Mouse (Mus musculus): ENCODE measurements around the gene Rps4x. TPM values are rescaled to one million over a fixed set of nuclear protein-coding genes. Genes with fewer than 3 reads are reported as not detected.
A peak's percentile ranks its signal among the peaks of the same experiment; 100 is the strongest.
"Not testable (repeated sequence)": the region's sequence is repeated elsewhere in the genome, so short reads cannot be mapped to it uniquely, and the experiment has no call there.

The Rps4x gene
- 702 and 707 TPM in 2 replicates for polyA plus RNA-seq (2016; fragmentation: Nextera tagmentation; extraction: Ambion mirVana)

DNA sequence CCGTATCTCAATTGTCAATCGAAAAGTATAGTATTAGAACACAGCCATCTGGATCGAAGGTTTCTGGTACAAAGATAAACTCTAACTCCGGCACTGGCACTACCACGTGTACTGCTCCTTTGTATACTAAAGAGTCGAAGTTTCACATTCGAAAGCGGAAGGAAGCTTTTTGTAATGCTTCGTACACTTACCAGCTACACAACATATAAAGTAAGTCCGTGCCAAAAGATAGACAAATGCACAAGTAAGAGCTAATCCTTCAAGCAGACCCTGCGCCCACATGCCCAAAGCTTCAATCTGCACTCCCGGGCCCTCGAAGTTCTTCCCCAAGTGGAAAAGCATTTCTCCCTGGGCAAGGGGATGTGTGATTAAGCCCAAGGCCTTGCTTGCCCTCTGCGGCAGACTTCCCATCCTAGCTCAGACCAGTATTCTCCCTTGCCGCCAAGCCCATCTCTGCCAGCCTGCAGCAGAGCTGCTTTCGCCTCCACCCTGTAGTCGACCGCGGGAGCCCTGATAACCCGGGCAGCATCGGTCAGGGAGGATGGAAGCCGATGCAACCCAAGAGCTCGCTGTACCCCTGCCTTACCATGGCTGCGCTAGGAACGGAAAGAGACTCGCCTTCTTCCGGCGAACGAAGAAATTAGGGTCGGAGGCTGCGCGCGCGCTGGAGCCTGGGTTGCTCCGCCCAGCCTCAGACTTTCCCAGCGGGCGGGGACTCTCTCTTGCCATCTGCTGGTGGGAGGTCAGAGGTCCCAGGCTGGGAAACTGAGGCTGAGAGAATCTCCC, at the start of gene Rps4x:
TSS of gene Rps4x (minus strand) at position 683 of the 786 bp plus-strand sequence.
- Histone ChIP-seq H3K4me3 (peak within 1 kb of the TSS; percentile 64), H3K9me3 (no peaks in the 10 kb centered on the region), H3K27ac (replicated peaks) (peak within 1 kb of the TSS; percentile 94), H3K4me1 (peaks cover 11% of the 10 kb centered on the region), H3K36me3 (replicated peaks) (peaks cover 37% of the 10 kb centered on the region), H3K27me3 (replicated peaks; ENCODE audit: low read depth, poor library complexity, severe bottlenecking) (peaks cover 40% of the 10 kb centered on the region)
- 21% methylated on average over 37 of the region's 37 CpGs for WGBS
- DNase-seq (ENCODE audit: low spot score), result peak; percentile 87

DNA sequence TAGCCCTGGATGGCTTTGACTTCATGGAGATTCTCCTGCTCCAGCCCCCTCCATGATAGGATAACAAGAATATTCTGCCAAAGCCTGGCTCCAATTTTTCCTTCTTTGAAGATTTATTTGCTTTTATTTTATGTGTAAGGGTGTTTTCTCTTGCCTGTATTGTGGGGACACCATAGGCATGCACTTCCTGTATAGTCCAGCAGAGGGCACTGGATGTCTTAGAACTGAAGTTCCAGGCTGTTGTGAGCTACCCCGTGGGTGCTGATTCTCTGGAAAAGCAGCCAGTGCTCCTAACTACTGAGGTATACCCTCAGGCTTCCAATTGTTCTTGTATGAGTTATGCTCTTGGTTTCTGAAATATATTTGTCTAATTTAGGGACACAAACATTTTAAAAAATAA, 29.9 kb upstream of the Rps4x start:
- WGBS, result 17% methylated on average over 1 of the region's 1 CpGs
- no peaks in the 10 kb centered on the region for H3K9me3 ChIP-seq
- no peaks in the 10 kb centered on the region for H3K36me3 ChIP-seq (replicated peaks)
- no peaks in the 10 kb centered on the region for H3K27me3 ChIP-seq (replicated peaks; ENCODE audit: low read depth, poor library complexity, severe bottlenecking)
- DNase-seq (ENCODE audit: low spot score), result peak; percentile 39
- no peak overlapping the region for H3K27ac ChIP-seq (replicated peaks)
- H3K4me3 ChIP-seq, result no peak overlapping the region
- H3K4me1 ChIP-seq, result no peaks in the 10 kb centered on the region

DNA sequence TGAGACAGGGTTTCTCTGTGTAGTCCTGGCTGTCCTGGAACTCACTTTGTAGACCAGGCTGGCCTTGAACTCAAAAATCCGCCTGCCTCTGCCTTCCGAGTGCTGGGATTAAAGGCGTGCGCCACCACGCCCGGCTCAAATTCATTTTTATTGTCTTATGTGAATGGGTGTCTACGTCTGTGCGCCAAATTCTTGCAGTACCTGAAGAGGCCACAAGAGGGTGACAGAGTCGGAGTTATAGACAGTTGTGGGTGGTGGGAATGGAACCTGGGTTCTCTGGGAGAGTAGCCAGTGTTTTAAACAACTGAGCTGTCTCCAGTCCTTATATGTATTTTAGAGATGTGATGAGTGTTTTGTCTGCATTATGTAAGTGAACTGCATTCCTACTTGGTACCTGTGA, 26.2 kb upstream of the Rps4x start:
- H3K4me1 ChIP-seq, result not testable (repeated sequence)

DNA sequence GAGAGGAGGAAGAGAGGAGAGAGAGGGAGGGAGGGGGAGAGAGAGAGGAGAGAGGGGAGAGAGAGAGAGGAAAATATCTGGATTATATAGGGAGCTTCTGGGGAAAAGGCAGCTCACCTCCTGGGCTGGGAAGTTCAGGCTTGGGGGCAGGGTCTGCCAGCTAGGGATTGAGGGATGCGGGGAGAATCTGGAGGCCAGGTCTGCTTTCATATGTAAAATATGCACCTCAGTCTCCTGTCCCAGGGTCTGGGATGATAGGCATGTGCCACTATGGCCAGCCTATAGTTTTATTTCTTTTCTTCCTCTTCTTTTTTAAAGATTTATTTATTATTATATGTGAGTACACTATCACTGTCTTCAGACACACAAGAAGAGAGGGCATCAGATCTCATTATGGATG, 1.6 kb upstream of the Rps4x start:
- WGBS, result 53% methylated on average over 1 of the region's 1 CpGs
- Histone ChIP-seq H3K4me1 (peaks cover 11% of the 10 kb centered on the region), H3K36me3 (replicated peaks) (peaks cover 18% of the 10 kb centered on the region), H3K27me3 (replicated peaks; ENCODE audit: low read depth, poor library complexity, severe bottlenecking) (peaks cover 37% of the 10 kb centered on the region), H3K27ac (replicated peaks) (no peak overlapping the region), H3K4me3 (no peak overlapping the region), H3K9me3 (no peaks in the 10 kb centered on the region)
- no peak for DNase-seq (ENCODE audit: low spot score)

More for the DNA sequence above, 26.2 kb upstream of the Rps4x start:
- H3K27me3 ChIP-seq (replicated peaks; ENCODE audit: low read depth, poor library complexity, severe bottlenecking); H3K4me3 ChIP-seq; H3K27ac ChIP-seq (replicated peaks); H3K9me3 ChIP-seq; H3K36me3 ChIP-seq (replicated peaks): not testable (repeated sequence)
- WGBS, result 43% methylated on average over 9 of the region's 9 CpGs
- DNase-seq (ENCODE audit: low spot score), result peak; percentile 44

GRCm38 (mm10) chrX:102189581-102189980, 387 bp upstream of the Rps4x start:
- H3K4me3 ChIP-seq, result peak overlapping the region; percentile 64
- no peaks in the 10 kb centered on the region for H3K9me3 ChIP-seq
- DNase-seq (ENCODE audit: low spot score), result no peak
- H3K36me3 ChIP-seq (replicated peaks), result peaks cover 30% of the 10 kb centered on the region
- WGBS, result 46% methylated on average over 5 of the region's 5 CpGs
- H3K27me3 ChIP-seq (replicated peaks; ENCODE audit: low read depth, poor library complexity, severe bottlenecking), result peaks cover 42% of the 10 kb centered on the region
- H3K4me1 ChIP-seq, result peaks cover 11% of the 10 kb centered on the region
- no peak overlapping the region for H3K27ac ChIP-seq (replicated peaks)

- Histone ChIP-seq H3K27me3 (replicated peaks; ENCODE audit: low read depth, poor library complexity, severe bottlenecking) (peaks cover 44% of the 10 kb centered on the region), H3K36me3 (replicated peaks) (peaks cover 52% of the 10 kb centered on the region), H3K9me3 (no peaks in the 10 kb centered on the region), H3K27ac (replicated peaks) (no peak overlapping the region), H3K4me1 (peaks cover 11% of the 10 kb centered on the region), H3K4me3 (peak overlapping the region; percentile 64)
- WGBS, result 50% methylated on average over 11 of the region's 11 CpGs
- no peak for DNase-seq (ENCODE audit: low spot score)
These were observed 2.0 kb downstream of the Rps4x start for GRCm38 (mm10) chrX:102187023-102187699.

DNA sequence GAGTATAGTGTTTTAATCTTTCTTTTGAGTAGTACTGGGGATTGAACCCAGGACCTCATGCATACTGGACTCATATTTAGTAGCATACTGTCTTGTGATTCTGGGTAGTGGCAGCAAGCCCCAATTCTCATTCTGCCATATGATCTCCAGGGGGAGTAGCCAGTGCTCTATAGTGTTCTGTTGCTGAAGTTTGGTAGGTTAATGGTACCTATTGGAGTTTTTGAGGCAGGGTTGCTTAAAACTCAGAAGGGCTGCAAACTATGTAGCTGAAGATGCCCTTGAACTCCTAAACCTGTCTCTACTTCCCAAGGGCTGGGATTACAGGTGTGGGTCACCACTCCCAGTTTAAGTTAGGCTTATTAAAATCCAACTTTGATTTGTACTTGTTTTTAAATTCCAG, 6.6 kb downstream of the Rps4x start:
- Histone ChIP-seq H3K9me3 (no peaks in the 10 kb centered on the region), H3K4me1 (peaks cover 10% of the 10 kb centered on the region), H3K4me3 (no peak overlapping the region), H3K27me3 (replicated peaks; ENCODE audit: low read depth, poor library complexity, severe bottlenecking) (peaks cover 72% of the 10 kb centered on the region), H3K27ac (replicated peaks) (no peak overlapping the region), H3K36me3 (replicated peaks) (peaks cover 59% of the 10 kb centered on the region)
- no peak for DNase-seq (ENCODE audit: low spot score)

GRCm38 (mm10) chrX:102175538-102176287, 13.5 kb downstream of the Rps4x start:
- WGBS, result 91% methylated on average over 5 of the region's 5 CpGs
- H3K27me3 ChIP-seq (replicated peaks; ENCODE audit: low read depth, poor library complexity, severe bottlenecking), result peaks cover 44% of the 10 kb centered on the region
- H3K9me3 ChIP-seq, result no peaks in the 10 kb centered on the region
- DNase-seq (ENCODE audit: low spot score), result no peak
- no peak overlapping the region for H3K4me3 ChIP-seq
- peaks cover 3% of the 10 kb centered on the region for H3K4me1 ChIP-seq
- peaks cover 6% of the 10 kb centered on the region for H3K36me3 ChIP-seq (replicated peaks)
- H3K27ac ChIP-seq (replicated peaks), result no peak overlapping the region

DNA sequence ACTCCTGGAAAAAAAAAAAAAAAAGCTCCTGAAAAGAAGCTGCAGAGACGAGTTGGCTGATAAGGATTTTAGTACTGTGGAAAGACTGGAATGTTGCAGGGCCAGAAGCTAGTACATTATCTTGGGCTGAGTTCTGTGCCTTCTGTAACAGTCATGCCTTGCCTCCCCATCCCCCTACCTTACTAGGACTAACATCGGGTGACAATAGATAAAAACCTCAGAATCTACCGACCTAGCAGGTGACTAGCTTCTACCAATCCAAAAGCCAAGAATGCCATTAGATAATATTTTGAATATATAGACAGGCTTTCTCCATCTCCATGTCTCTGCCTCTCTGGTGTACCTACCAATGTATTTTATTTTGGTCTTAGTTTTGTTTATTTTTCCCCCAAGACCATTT, 18.3 kb downstream of the Rps4x start:
- no peaks in the 10 kb centered on the region for H3K36me3 ChIP-seq (replicated peaks)
- no peaks in the 10 kb centered on the region for H3K9me3 ChIP-seq
- no peak for DNase-seq (ENCODE audit: low spot score)
- no peak overlapping the region for H3K4me3 ChIP-seq
- H3K4me1 ChIP-seq, result peaks cover 10% of the 10 kb centered on the region
- H3K27me3 ChIP-seq (replicated peaks; ENCODE audit: low read depth, poor library complexity, severe bottlenecking), result peaks cover 58% of the 10 kb centered on the region
- no peak overlapping the region for H3K27ac ChIP-seq (replicated peaks)
- WGBS, result 73% methylated on average over 3 of the region's 3 CpGs

DNA sequence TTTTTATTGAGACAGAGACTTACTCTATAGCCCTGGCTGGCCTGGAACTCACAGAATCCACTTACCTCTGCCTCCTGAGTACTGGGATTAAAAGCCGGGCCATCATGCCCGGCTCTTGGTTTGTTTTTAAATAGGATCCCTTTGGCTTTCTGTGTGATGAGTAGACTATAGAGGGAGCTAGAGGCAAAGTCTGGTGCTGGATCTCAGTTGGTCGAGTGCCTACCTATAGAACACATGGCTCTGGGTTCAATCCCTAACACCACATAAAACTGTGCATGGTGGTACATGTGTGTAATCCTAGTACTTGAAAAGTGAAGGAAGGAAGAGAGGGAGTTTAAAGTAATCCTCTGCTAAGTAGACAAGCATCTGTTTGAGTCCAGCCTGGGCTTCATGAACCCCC, 19.1 kb downstream of the Rps4x start:
- DNase-seq (ENCODE audit: low spot score), result no peak
- H3K9me3 ChIP-seq, result no peaks in the 10 kb centered on the region
- peaks cover 60% of the 10 kb centered on the region for H3K27me3 ChIP-seq (replicated peaks; ENCODE audit: low read depth, poor library complexity, severe bottlenecking)
- H3K36me3 ChIP-seq (replicated peaks), result no peaks in the 10 kb centered on the region
- no peak overlapping the region for H3K27ac ChIP-seq (replicated peaks)
- no peak overlapping the region for H3K4me3 ChIP-seq
- WGBS, result 48% methylated on average over 3 of the region's 3 CpGs
- H3K4me1 ChIP-seq, result peaks cover 10% of the 10 kb centered on the region

- H3K9me3 ChIP-seq, result no peaks in the 10 kb centered on the region
- peaks cover 61% of the 10 kb centered on the region for H3K27me3 ChIP-seq (replicated peaks; ENCODE audit: low read depth, poor library complexity, severe bottlenecking)
- 44% methylated on average over 1 of the region's 1 CpGs for WGBS
- no peaks in the 10 kb centered on the region for H3K36me3 ChIP-seq (replicated peaks)
- no peak overlapping the region for H3K27ac ChIP-seq (replicated peaks)
- no peak overlapping the region for H3K4me3 ChIP-seq
- no peak for DNase-seq (ENCODE audit: low spot score)
- peaks cover 10% of the 10 kb centered on the region for H3K4me1 ChIP-seq
These were observed 19.5 kb downstream of the Rps4x start for GRCm38 (mm10) chrX:102169724-102170123.

GRCm38 (mm10) chrX:102166986-102167385, 22.2 kb downstream of the Rps4x start:
- H3K27ac ChIP-seq (replicated peaks), result peak overlapping the region; percentile 74
- 27% methylated on average over 6 of the region's 6 CpGs for WGBS
- DNase-seq (ENCODE audit: low spot score), result peak; percentile 44

More at GRCm38 (mm10) chrX:102166986-102167385, 22.2 kb downstream of the Rps4x start:
- Histone ChIP-seq H3K36me3 (replicated peaks) (no peaks in the 10 kb centered on the region), H3K9me3 (no peaks in the 10 kb centered on the region), H3K27me3 (replicated peaks; ENCODE audit: low read depth, poor library complexity, severe bottlenecking) (peaks cover 66% of the 10 kb centered on the region), H3K4me1 (peaks cover 10% of the 10 kb centered on the region), H3K4me3 (no peak overlapping the region)
